Mouse (Mus musculus): ENCODE data around the gene Hsph1. TPM values are rescaled to one million over a fixed set of nuclear protein-coding genes. Genes with fewer than 3 reads are reported as not detected.

Hsph1 gene
- polyA plus RNA-seq, 1 experiment from 2014 or later: 81.7 TPM

DNA sequence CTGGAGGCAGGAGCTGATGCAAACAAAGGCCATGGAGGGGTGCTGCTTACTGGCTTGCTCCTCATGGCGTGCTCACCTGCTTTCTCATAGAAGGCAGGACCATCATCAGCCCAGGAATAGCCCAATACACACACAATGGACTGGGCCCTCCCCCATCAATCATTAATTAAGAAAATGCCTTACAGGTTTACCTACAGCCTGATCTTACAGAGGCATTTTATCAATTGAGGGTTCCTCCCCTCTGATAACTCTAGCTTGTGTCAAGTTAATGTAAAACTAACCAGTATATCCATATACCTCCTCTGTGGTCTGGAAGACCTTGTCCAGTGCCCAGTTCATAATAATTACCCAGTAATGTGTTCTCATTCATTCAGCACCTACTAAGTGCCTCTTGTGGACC is 50.9 kb downstream of the Hsph1 start:
- no peak overlapping the region for H3K9ac ChIP-seq
- no peak overlapping the region for H3K27ac ChIP-seq
- no peaks in the 10 kb centered on the region for H3K36me3 ChIP-seq
- WGBS: 91% methylated on average over 1 of the region's 1 CpGs
- no peaks in the 10 kb centered on the region for H3K9me3 ChIP-seq
- no peak for ATAC-seq (ENCODE audit: insufficient number of reproducible peaks, insufficient read depth, low FRiP score, low TSS enrichment)
- no peaks in the 10 kb centered on the region for H3K27me3 ChIP-seq
- H3K4me2 ChIP-seq (replicated peaks): no peak overlapping the region
- H3K4me1 ChIP-seq: peaks cover 8% of the 10 kb centered on the region; the same call in 1 of the 2 replicates
- H3K4me3 ChIP-seq: no peak overlapping the region

DNA sequence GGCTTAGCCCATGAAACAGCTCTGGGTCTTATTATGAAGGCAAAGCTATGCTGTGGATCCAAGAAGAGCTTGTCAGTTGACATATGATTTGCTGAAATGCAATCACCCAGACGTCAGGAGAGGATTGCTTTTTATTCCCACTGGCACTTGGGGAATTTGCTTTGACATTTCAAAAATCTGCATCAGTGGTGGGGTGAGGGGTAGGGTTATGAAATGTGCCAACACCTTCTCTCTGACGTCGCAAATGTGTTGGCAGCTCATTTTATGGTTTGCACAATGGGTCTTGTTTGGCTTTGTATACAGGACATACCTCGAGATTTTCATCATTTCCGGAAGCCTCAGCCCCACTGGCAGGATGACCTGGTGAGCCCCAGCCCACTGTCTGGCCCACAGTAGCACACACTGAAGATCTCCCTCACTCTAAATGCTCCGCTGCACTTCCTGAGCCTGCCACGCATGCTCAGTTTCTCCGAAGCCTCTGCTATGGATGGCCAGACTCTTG is 52.0 kb downstream of the Hsph1 start:
- H3K36me3 ChIP-seq: no peaks in the 10 kb centered on the region
- no peak overlapping the region for H3K4me2 ChIP-seq (replicated peaks)
- H3K4me1 ChIP-seq: peaks cover 5% of the 10 kb centered on the region; the same call in 1 of the 2 replicates
- no peaks in the 10 kb centered on the region for H3K9me3 ChIP-seq
- no peak overlapping the region for H3K4me3 ChIP-seq
- no peak overlapping the region for H3K9ac ChIP-seq
- no peak overlapping the region for H3K27ac ChIP-seq
- no peaks in the 10 kb centered on the region for H3K27me3 ChIP-seq
- WGBS: 61% methylated on average over 8 of the region's 8 CpGs
- no peak for ATAC-seq (ENCODE audit: insufficient number of reproducible peaks, insufficient read depth, low FRiP score, low TSS enrichment)

DNA sequence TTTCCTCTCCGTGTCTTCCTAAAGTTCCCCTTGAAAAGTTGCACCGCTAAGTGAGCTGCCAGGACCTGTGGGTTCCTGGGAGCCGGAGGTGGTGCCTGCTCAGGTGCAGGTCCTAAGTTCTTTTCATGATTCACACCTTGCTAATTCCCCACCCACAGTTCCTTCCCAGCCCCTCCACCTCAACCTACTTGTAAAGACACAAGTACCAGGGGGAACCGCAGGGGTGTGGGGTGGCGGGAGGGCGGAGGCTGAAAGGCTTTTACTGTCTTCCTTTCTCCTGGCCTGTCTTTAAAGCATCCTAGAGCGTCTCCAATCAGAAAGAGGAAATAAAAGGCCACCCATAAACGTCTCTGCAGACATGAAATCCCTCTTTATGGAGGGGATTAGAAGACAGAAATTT is 52.7 kb downstream of the Hsph1 start:
- ATAC-seq (ENCODE audit: insufficient number of reproducible peaks, insufficient read depth, low FRiP score, low TSS enrichment): no peak
- H3K27ac ChIP-seq: no peak overlapping the region
- no peaks in the 10 kb centered on the region for H3K36me3 ChIP-seq
- no peak overlapping the region for H3K4me3 ChIP-seq
- 27% methylated on average over 8 of the region's 8 CpGs for WGBS
- H3K9me3 ChIP-seq: no peaks in the 10 kb centered on the region
- H3K4me1 ChIP-seq: no peaks in the 10 kb centered on the region; the same call in 1 of the 2 replicates
- no peaks in the 10 kb centered on the region for H3K27me3 ChIP-seq
- no peak overlapping the region for H3K9ac ChIP-seq
- H3K4me2 ChIP-seq (replicated peaks): no peak overlapping the region

DNA sequence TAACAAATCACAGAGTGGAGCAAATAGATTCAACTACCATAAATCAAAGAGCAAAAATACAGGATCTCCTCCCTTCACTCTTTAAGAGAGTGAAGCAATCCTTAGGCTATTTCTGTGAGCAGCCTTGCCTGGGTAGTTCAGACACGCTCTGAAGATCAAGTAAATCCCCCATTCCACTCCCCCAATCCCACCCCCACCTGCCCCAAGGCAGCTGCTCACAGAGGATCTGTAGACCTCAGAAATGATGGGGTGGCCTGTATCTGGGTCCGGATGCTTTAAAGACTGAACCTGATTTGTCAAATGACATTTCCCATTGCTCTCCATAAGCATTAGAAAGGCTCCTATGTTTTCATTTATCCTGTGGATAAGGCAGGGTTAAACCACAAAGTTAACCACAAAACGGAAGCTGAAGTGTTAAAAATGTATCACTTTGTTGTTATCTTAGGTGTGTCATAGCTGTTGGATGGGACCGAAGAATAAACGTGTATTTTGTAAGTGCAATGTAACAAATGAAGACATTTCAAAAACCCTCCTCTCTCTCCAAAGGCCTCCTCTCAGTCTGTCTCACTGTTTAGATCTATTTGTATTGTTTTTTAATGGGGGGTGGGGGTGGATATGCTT is 53.4 kb downstream of the Hsph1 start:
- H3K9me3 ChIP-seq: no peaks in the 10 kb centered on the region
- H3K4me1 ChIP-seq: peaks cover 1% of the 10 kb centered on the region; the same call in 1 of the 2 replicates
- H3K9ac ChIP-seq: no peak overlapping the region
- H3K36me3 ChIP-seq: no peaks in the 10 kb centered on the region
- 53% methylated on average over 5 of the region's 5 CpGs for whole genome bisulfite sequencing
- no peak overlapping the region for H3K4me2 ChIP-seq (replicated peaks)
- ATAC-seq (ENCODE audit: insufficient number of reproducible peaks, insufficient read depth, low FRiP score, low TSS enrichment): no peak
- no peaks in the 10 kb centered on the region for H3K27me3 ChIP-seq
- H3K4me3 ChIP-seq: no peak overlapping the region
- no peak overlapping the region for H3K27ac ChIP-seq

DNA sequence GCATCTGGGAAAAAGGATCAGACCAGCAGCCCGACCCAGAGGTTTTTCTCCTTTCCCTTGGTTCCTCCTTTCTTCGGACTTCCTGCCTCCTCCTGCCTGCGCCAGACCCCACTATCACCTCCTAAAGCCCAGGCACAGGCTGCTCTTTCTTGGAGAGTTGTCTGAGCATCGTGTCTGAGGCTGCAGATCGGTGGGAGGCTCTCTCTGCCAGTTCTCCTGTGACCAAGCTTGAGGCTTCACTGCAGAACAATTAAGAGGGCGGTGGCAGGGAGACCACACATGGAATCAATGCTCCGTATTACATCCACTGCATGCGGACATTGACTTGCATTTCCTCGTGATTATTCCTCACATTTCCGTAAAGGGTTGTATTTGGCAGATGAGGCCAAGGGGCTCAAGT is 58.7 kb downstream of the Hsph1 start:
- Histone ChIP-seq H3K4me3 (no peak overlapping the region), H3K27ac (no peak overlapping the region), H3K4me2 (replicated peaks) (no peak overlapping the region), H3K27me3 (no peaks in the 10 kb centered on the region), H3K9ac (0 out of 2 replicates have a peak overlapping the region, but pooled peaks have one; percentile 21), H3K36me3 (no peaks in the 10 kb centered on the region), H3K9me3 (no peaks in the 10 kb centered on the region), H3K4me1 (peaks cover 8% of the 10 kb centered on the region; the same call in 1 of the 2 replicates)
- 25% methylated on average over 10 of the region's 10 CpGs for WGBS
- no peak for ATAC-seq (ENCODE audit: insufficient number of reproducible peaks, insufficient read depth, low FRiP score, low TSS enrichment)

DNA sequence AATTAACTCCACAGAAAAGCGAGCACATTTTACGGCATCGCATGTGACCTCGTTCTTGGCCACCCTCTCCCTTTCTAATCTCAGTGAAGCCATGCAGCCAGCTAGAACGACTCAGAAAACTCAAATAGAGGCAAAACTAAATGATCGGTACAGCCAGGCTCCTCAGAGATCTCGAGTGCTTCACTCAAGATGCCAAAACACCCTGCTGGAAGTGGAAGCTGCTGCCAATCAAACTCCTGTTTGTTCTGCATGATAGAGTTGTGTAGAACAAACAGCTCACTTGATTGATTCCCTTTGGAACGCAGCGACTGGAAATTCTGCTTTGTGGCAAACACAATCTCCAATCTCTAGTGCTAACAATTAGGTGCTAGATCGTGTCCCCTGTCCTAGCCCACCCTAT is 59.2 kb downstream of the Hsph1 start:
- Histone ChIP-seq H3K9me3 (no peaks in the 10 kb centered on the region), H3K4me2 (replicated peaks) (no peak overlapping the region), H3K27ac (no peak overlapping the region), H3K36me3 (no peaks in the 10 kb centered on the region), H3K4me3 (no peak overlapping the region), H3K4me1 (peaks cover 8% of the 10 kb centered on the region; the same call in 1 of the 2 replicates), H3K9ac (no peak overlapping the region), H3K27me3 (no peaks in the 10 kb centered on the region)
- no peak for ATAC-seq (ENCODE audit: insufficient number of reproducible peaks, insufficient read depth, low FRiP score, low TSS enrichment)
- 67% methylated on average over 10 of the region's 10 CpGs for WGBS

DNA sequence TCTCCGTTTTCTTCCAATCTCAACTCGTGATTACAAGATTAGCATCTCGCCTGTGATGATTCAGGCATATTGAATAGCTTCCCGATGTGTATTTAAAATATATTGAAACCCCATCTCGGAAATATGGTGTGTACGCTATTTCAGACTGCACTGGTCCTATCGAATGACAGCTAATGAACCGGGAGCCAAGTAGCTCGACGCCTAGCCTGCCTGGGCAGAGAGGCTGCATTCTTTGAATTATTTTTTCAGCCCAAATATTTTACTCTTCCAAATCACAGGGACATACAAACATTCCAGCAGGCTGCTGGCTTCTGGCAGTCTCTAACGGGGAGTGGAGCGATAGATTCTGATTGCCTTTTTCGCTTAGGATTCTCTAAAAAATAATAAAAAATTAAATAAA is 67.2 kb downstream of the Hsph1 start:
- peaks cover 25% of the 10 kb centered on the region for H3K4me1 ChIP-seq
- no peak for ATAC-seq (ENCODE audit: insufficient number of reproducible peaks, insufficient read depth, low FRiP score, low TSS enrichment)
- no peaks in the 10 kb centered on the region for H3K27me3 ChIP-seq
- H3K9me3 ChIP-seq: no peaks in the 10 kb centered on the region
- no peak overlapping the region for H3K27ac ChIP-seq
- no peak overlapping the region for H3K9ac ChIP-seq
- no peak overlapping the region for H3K4me3 ChIP-seq
- 57% methylated on average over 13 of the region's 13 CpGs for WGBS
- no peak overlapping the region for H3K4me2 ChIP-seq (replicated peaks)
- H3K36me3 ChIP-seq: no peaks in the 10 kb centered on the region

DNA sequence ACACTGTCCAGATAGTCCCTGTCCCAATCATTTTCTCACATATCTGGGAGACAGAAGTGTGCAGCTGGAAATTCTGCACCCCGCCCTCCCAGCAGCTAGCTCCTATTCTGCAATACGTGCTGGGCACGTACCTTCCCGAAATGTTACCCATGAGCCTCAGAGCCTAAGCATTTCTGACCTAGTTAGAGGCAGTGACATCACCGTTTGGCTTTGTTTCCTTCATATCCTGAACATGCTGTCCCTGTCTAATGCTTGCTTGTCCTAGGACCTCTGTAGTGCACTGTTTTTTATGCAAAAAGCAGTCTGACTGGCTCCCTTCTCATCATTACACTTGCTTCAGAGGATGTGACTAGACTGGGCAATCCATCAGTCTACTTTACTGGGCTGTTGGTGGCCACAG is 69.2 kb downstream of the Hsph1 start:
- 76% methylated on average over 5 of the region's 5 CpGs for WGBS

DNA sequence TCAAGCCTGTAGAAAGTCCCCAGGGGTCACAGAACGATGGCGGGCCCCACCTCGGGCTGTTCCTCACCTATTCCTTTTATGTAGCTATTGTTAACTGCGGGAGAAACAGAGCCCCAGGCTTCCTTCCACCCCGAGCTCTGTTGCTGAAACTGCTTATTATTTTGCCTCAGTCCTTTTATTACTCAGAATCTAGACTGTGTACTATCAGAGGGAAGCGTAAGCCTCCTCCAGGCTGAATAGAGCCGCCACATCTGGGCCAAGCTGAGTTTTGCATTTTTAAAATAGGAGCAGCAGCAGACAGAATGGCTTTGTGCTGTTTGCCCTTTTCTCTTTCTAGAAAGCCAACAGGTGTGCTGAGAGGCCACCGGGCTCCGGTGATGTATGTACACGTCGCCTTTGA is 70.2 kb downstream of the Hsph1 start:
- no peak for ATAC-seq (ENCODE audit: insufficient number of reproducible peaks, insufficient read depth, low FRiP score, low TSS enrichment)
- Histone ChIP-seq H3K4me1 (peaks cover 25% of the 10 kb centered on the region), H3K27me3 (no peaks in the 10 kb centered on the region), H3K4me3 (no peak overlapping the region), H3K9ac (no peak overlapping the region), H3K27ac (no peak overlapping the region), H3K36me3 (no peaks in the 10 kb centered on the region), H3K9me3 (no peaks in the 10 kb centered on the region), H3K4me2 (replicated peaks) (no peak overlapping the region)
- WGBS: 44% methylated on average over 11 of the region's 11 CpGs

More for the DNA sequence above, 69.2 kb downstream of the Hsph1 start:
- Histone ChIP-seq H3K4me3 (no peak overlapping the region), H3K9ac (no peak overlapping the region), H3K36me3 (no peaks in the 10 kb centered on the region), H3K4me1 (peaks cover 25% of the 10 kb centered on the region), H3K27me3 (no peaks in the 10 kb centered on the region), H3K27ac (no peak overlapping the region), H3K9me3 (no peaks in the 10 kb centered on the region), H3K4me2 (replicated peaks) (no peak overlapping the region)
- ATAC-seq (ENCODE audit: insufficient number of reproducible peaks, insufficient read depth, low FRiP score, low TSS enrichment): no peak

Other genes starting within 250 kb of the Hsph1 start
- 0.89 and 1.3 TPM in 2 replicates for gene Medag, start 224.6 kb downstream of the Hsph1 start, polyA plus RNA-seq (2016; fragmentation: Nextera tagmentation; extraction: Ambion mirVana)
- 0.63 and 0.70 TPM in 2 replicates for gene Tex26, start 196.7 kb downstream of the Hsph1 start, polyA plus RNA-seq (2016; fragmentation: Nextera tagmentation; extraction: Ambion mirVana)
- 0.08 TPM in 1 of 2 replicates, not detected in the other for gene Wdr95, start 107.7 kb downstream of the Hsph1 start, polyA plus RNA-seq (2016; fragmentation: Nextera tagmentation; extraction: Ambion mirVana)
- gene B3glct, start 41.9 kb upstream of the Hsph1 start, polyA plus RNA-seq (2016; fragmentation: Nextera tagmentation; extraction: Ambion mirVana): 15.7 and 16.9 TPM in 2 replicates